Mouse (Mus musculus): ENCODE measurements around the gene Fzd7. TPM values are rescaled to one million over a fixed set of nuclear protein-coding genes. Genes with fewer than 3 reads are reported as not detected.

Fzd7 gene
- total and polyA plus RNA-seq, 2 experiments from 2014 or later, result 1.9 to 13.9 TPM

- H3K36me3 ChIP-seq (ENCODE audit: insufficient read depth), result no peaks in the 10 kb centered on the region
- under 1% methylated on average over 57 of the region's 57 CpGs for WGBS
- peak overlapping the region; percentile 54; the same call in 1 of the 2 replicates for H3K27ac ChIP-seq (ENCODE audit: low read depth, low read length)
- ATAC-seq (peak; percentile 93), DNase-seq (peak; percentile 94)
- H3K9ac ChIP-seq, result peak overlapping the region; percentile 53
- peaks cover 14% of the 10 kb centered on the region for H3K4me1 ChIP-seq (ENCODE audit: insufficient read depth)
- no peaks in the 10 kb centered on the region for H3K9me3 ChIP-seq (ENCODE audit: low read length)
- peak overlapping the region; percentile 49 for H3K4me3 ChIP-seq (ENCODE audit: low read depth, low read length)
- peak overlapping the region; percentile 95 for H3K4me2 ChIP-seq (ENCODE audit: low read depth)
- TF ChIP-seq CTCF (IDR thresholded peaks at IDR 0.05; ENCODE audit: low read depth), result no peak
- peaks cover 5% of the 10 kb centered on the region; the same call in 1 of the 2 replicates for H3K27me3 ChIP-seq (ENCODE audit: insufficient read depth, low read length)
Measured at GRCm38 (mm10) chr1:59481456-59482291, 550 bp upstream of the Fzd7 start.

GRCm38 (mm10) chr1:59482696-59483520 lies 684 bp downstream of the Fzd7 start:
- Histone ChIP-seq H3K27ac (ENCODE audit: low read depth, low read length) (peak overlapping the region; percentile 54; the same call in 1 of the 2 replicates), H3K4me2 (ENCODE audit: low read depth) (peak overlapping the region; percentile 95), H3K9me3 (ENCODE audit: low read length) (no peaks in the 10 kb centered on the region), H3K27me3 (ENCODE audit: insufficient read depth, low read length) (peaks cover 5% of the 10 kb centered on the region; the same call in 1 of the 2 replicates), H3K9ac (peak overlapping the region; percentile 53), H3K36me3 (ENCODE audit: insufficient read depth) (no peaks in the 10 kb centered on the region), H3K4me3 (ENCODE audit: low read depth, low read length) (peak overlapping the region; percentile 49), H3K4me1 (ENCODE audit: insufficient read depth) (peaks cover 14% of the 10 kb centered on the region)
- DNase-seq (peak; percentile 52), ATAC-seq (peak; percentile 4; the same call in 1 of the 2 replicates)
- TF ChIP-seq CTCF (IDR thresholded peaks at IDR 0.05; ENCODE audit: low read depth), result no peak
- under 1% methylated on average over 88 of the region's 88 CpGs for WGBS

- H3K36me3 ChIP-seq (ENCODE audit: insufficient read depth), result no peaks in the 10 kb centered on the region
- DNase-seq, result peak; percentile 87
- peak overlapping the region; percentile 53 for H3K9ac ChIP-seq
- 0 out of 2 replicates have a peak overlapping the region, but pooled peaks have one; percentile 29 for H3K27ac ChIP-seq (ENCODE audit: low read depth, low read length)
- H3K4me3 ChIP-seq (ENCODE audit: low read depth, low read length), result peak overlapping the region; percentile 49
- 2% methylated on average over 46 of the region's 46 CpGs for WGBS
- ATAC-seq, result peak; percentile 64
- peak; percentile 93 for TF ChIP-seq CTCF (IDR thresholded peaks at IDR 0.05; ENCODE audit: low read depth)
- H3K27me3 ChIP-seq (ENCODE audit: insufficient read depth, low read length), result peaks cover 5% of the 10 kb centered on the region; the same call in 1 of the 2 replicates
- peaks cover 14% of the 10 kb centered on the region for H3K4me1 ChIP-seq (ENCODE audit: insufficient read depth)
- peak overlapping the region; percentile 95 for H3K4me2 ChIP-seq (ENCODE audit: low read depth)
- no peaks in the 10 kb centered on the region for H3K9me3 ChIP-seq (ENCODE audit: low read length)
Measured at GRCm38 (mm10) chr1:59483521-59484245, 1.5 kb downstream of the Fzd7 start.

- peak overlapping the region; percentile 15; the same call in 1 of the 2 replicates for H3K9ac ChIP-seq
- H3K36me3 ChIP-seq (ENCODE audit: insufficient read depth), result no peaks in the 10 kb centered on the region
- peaks cover 5% of the 10 kb centered on the region; the same call in 1 of the 2 replicates for H3K27me3 ChIP-seq (ENCODE audit: insufficient read depth, low read length)
- H3K9me3 ChIP-seq (ENCODE audit: low read length), result no peaks in the 10 kb centered on the region
- peak overlapping the region; percentile 95 for H3K4me2 ChIP-seq (ENCODE audit: low read depth)
- 13% methylated on average over 21 of the region's 21 CpGs for WGBS
- peak overlapping the region; percentile 29; the same call in 1 of the 2 replicates for H3K27ac ChIP-seq (ENCODE audit: low read depth, low read length)
- no peak for DNase-seq
- peak overlapping the region; percentile 49 for H3K4me3 ChIP-seq (ENCODE audit: low read depth, low read length)
- ATAC-seq, result no peak
- no peak for TF ChIP-seq CTCF (IDR thresholded peaks at IDR 0.05; ENCODE audit: low read depth)
- peaks cover 14% of the 10 kb centered on the region for H3K4me1 ChIP-seq (ENCODE audit: insufficient read depth)
Measured at GRCm38 (mm10) chr1:59484314-59484713, 2.1 kb downstream of the Fzd7 start.

GRCm38 (mm10) chr1:59484791-59485785 lies 2.9 kb downstream of the Fzd7 start:
- peak overlapping the region; percentile 95 for H3K4me2 ChIP-seq (ENCODE audit: low read depth)
- WGBS, result 19% methylated on average over 16 of the region's 16 CpGs
- peak overlapping the region; percentile 29; the same call in 1 of the 2 replicates for H3K27ac ChIP-seq (ENCODE audit: low read depth, low read length)
- H3K9ac ChIP-seq, result peak overlapping the region; percentile 28
- TF ChIP-seq CTCF (IDR thresholded peaks at IDR 0.05; ENCODE audit: low read depth), result no peak
- H3K4me3 ChIP-seq (ENCODE audit: low read depth, low read length), result peak overlapping the region; percentile 49
- ATAC-seq, result no peak
- H3K27me3 ChIP-seq (ENCODE audit: insufficient read depth, low read length), result peaks cover 5% of the 10 kb centered on the region; the same call in 1 of the 2 replicates
- H3K9me3 ChIP-seq (ENCODE audit: low read length), result no peaks in the 10 kb centered on the region
- H3K4me1 ChIP-seq (ENCODE audit: insufficient read depth), result peaks cover 14% of the 10 kb centered on the region
- H3K36me3 ChIP-seq (ENCODE audit: insufficient read depth), result no peaks in the 10 kb centered on the region
- no peak for DNase-seq

Measured in forebrain, postnatal 0 days (tissue).